Mouse (Mus musculus) E14TG2a.4 (cell line): ENCODE measurements at regions not wholly inside any gene's neighbourhood (a gene's known extent, or its start where the extent isn't known, plus 50 kb on each side); places are given as distances from the start of the nearest gene placed in this dataset.

Source experiments
- CTCF ChIP-seq: conservative IDR thresholded peaks from 2 replicates; pipeline ENCODE4 v1.5.1; 2014; ENCODE audit warnings: low read length
- NANOG ChIP-seq: IDR thresholded peaks from 2 replicates; pipeline ENCODE4 v1.6.1; 2014; ENCODE audit warnings: borderline replicate concordance, low read length, mixed read lengths

GRCm38 (mm10) chr1:71974715-71975114 is 237.4 kb downstream of the Mreg start:
- TF ChIP-seq CTCF: no peak
- TF ChIP-seq NANOG: no peak
